Mouse (Mus musculus) adrenal gland, adult 8-10 months (tissue): ENCODE measurements around the gene Adck2. TPM values are rescaled to one million over a fixed set of nuclear protein-coding genes. Genes with fewer than 3 reads are reported as not detected.

Source experiments
- DNase-seq: peaks from one replicate; pipeline ENCODE4 v3.0.0; 2022
- total RNA-seq, 4 experiments: library from RNA; stranded (reverse); gene quantifications; 2 replicates each; pipeline ENCODE4 v1.2.4; 2022

Gene Adck2
- total RNA-seq: 10 to 100 TPM; 22.2 to 38.8 (median 34.5) TPM

- DNase-seq: peak; percentile 75
Observed at GRCm38 (mm10) chr6:39573791-39574554, at the start of gene Adck2. TSS of gene Adck2 (plus strand) at chr6:39573873.

- DNase-seq: no peak
Observed at GRCm38 (mm10) chr6:39526797-39527196, 46.9 kb upstream of the Adck2 start.

DNA sequence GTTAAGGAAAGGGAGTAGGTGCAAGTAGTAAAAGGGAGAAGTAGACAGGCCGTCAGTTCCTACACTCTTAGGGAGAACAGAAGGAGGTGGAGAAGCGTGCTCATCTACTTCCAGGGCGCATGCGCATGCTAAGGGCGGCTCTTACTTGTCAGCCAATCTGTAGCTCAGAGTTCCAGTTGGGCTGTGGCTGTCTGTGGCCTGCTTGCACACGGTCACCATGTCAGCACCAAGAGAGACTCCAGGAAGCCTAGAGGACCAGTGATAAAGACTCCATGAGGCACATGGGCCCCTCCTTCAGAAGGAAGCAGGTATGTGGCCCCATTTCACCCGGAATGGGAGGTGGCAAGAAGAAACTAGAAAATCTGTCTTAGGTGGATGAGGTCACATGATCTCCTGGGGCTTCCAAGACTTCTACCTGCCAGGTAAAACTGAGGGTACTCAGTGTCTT is 46.3 kb upstream of the Adck2 start:
- DNase-seq: no peak

DNA sequence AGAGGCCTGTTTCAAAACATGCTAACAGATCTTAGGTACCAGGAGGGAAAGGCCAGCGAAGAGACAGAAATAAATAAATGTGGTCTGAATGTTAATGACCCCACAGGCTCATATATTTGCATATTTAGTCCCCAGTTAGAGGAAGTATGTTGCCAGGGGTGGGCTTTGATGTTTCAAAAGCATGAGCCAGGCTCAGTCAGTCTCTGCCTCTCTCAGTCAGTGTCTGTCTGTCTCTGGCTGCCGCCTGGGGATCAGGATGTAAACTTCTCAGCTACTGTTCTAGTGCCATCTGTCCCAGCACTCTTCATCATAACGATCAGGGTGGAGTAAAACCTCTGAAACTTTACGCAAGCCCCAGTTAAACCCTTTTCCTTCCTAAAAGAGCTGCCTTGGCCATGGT is 45.9 kb upstream of the Adck2 start:
- DNase-seq: no peak

- DNase-seq: no peak
Observed at GRCm38 (mm10) chr6:39528671-39529535, 44.8 kb upstream of the Adck2 start.

DNA sequence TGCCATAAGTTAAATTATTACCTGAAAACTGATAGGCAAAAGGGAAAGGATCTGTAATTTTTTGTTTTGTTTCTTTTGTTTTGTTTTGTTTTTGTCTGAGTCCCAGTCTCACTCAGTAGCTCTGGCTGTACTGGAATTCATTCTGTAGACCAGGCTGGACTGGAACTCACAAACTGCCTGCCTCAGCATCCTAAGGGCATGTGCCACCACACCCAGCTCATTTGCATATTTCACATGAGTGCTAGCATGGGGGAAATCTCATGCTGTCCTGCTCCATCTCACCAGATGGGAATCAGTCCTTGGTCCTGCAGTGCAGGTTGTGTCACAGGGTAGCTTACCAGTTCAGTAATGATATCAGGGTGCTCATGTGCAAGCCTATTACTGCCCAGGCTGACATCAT is 38.7 kb upstream of the Adck2 start:
- DNase-seq: no peak

DNA sequence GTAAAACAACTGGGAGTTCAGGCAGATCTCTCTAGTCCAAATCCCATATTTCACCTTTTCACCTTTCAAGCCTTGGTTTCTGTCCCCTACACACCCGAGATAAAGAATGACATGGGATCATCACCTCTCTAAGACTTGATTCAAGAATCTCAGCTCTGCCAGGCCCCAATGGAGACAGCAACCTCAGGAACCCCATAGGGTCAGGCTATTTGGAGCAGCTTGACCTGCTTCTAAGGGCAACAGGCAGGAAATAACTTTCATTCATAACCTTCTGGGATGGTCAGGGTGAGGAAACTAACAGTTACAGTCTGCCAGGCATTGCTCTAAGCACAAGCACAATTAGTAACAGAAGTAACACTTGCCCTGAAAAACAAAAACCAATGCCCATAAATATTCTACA is 37.1 kb upstream of the Adck2 start:
- no peak for DNase-seq

DNA sequence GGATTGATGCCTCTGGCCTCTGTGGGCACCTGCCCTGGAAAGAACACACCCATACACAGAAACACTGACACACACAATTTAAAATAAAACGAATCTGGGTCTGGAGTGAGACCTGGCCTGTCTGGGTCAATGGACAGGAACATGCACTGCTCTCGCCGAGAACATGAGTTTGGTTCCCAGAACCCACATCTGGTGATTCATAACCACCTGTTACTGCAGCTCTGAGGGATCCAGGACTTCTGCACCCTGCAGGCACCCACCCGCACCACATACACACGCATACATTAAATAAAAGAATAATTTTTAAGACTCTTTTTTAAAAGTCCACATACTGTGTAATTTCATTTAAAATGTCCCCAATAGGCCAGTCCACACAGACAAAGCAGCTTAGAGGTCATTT is 36.4 kb upstream of the Adck2 start:
- DNase-seq: no peak

- no peak for DNase-seq
Observed at GRCm38 (mm10) chr6:39538227-39538626, 35.4 kb upstream of the Adck2 start.

DNA sequence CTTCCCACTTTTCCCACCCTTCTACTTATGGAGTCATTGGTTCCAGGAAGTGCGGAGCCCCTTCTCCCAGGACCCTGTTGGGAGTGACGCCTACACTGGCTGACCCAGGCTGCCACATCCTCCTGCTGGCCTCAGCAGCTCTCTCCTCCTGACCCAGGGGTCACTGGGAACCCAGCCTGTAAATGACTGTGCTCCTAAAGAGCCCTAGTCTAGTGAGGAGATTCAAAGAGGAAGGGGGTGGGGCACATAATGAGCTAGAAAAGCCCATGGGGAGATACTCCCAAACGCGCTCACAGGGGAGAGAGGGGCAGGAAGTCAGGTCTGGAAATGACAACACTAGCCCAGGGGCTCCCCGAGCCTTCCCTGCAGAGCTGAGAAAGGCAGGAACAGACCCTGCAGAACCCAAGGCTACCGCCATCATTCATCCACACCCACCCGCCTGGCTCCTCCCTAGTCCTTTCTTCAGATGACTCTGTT is 34.0 kb upstream of the Adck2 start:
- no peak for DNase-seq

GRCm38 (mm10) chr6:39540563-39540962 is 33.1 kb upstream of the Adck2 start:
- DNase-seq: no peak

- DNase-seq: peak; percentile 56
Observed at GRCm38 (mm10) chr6:39542631-39543597, 30.8 kb upstream of the Adck2 start.

DNA sequence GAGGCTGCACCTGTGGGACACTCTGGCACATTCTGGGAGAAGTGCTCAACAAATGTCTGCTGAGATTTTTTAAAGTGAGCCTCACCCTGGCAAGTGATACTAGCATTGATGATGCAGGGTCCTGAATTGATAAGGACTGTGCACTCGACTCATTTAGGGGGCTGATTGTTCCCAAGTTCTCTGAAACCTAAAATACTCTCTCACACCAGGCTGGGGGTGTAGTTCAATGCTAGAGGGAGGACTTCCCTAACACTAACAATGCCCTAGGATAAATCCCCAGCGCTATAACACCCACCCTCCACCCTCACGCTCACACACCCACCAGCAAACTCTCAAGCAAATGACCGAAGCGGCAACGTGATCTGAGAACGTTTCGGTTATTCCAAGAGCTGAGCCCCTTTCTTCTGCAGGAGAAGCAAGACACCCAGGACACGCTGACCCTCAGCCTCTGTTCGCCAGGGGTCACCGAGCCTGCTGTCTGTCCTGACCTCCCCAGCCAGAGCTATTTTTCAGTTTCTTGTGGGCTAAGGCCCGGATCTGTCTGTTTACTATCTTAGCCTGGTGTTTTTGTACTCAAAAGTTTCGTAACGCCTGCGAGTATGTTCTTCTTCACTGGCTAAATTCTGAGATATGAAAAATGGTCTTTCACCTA is 29.8 kb upstream of the Adck2 start:
- DNase-seq: no peak

DNA sequence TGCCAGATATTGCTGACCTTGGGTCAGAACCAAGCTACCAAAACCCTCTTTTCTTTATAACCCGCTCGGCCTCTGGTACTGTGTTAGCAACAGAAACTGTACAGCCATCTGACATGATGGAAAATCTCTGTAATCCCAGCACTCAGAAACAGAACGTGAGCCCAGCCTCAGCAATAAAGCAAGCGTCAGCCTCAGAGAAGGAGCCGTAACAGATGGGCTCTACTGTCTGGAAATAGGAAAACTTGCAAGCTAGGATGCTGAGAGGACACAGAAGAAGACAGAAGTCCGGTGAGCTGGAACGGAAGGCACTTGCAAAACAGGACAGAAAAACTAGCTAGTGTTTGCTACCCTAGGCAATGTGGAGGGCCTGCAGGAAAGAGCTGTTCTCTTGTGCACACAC is 28.2 kb upstream of the Adck2 start:
- DNase-seq: no peak

- no peak for DNase-seq
Observed at GRCm38 (mm10) chr6:39548030-39548429, 25.6 kb upstream of the Adck2 start.

DNA sequence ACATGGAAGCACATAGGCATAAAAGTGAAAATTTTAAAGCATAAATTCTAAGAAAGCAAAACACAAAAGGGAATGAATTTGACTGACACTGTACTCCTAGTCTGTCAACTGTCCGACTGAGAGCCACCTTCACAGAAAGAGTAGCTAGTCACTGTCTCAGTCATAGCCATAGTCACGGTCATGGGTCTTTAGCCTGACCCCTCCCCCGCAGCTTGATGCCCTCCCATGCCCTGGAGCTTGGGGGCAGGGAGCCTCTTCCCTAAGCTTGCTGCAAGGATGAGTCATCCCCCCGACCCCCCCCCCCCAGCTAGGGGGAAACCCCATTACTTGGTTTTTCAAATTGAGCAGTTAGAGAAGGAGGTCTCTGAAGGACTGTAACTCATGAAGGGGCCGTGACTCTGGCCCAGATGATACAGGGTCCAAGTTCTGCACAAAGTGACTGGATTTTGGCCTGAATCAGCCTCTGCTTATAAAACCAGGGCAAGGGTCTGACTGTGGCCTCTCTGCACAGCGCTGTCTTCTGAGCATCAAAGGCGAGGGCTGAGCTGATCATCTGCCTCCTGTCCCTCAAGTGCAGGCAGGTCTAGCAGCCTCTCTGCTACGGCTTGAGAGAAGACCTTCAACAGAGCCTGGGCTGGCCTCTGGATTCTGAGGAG is 21.6 kb upstream of the Adck2 start:
- DNase-seq: no peak

DNA sequence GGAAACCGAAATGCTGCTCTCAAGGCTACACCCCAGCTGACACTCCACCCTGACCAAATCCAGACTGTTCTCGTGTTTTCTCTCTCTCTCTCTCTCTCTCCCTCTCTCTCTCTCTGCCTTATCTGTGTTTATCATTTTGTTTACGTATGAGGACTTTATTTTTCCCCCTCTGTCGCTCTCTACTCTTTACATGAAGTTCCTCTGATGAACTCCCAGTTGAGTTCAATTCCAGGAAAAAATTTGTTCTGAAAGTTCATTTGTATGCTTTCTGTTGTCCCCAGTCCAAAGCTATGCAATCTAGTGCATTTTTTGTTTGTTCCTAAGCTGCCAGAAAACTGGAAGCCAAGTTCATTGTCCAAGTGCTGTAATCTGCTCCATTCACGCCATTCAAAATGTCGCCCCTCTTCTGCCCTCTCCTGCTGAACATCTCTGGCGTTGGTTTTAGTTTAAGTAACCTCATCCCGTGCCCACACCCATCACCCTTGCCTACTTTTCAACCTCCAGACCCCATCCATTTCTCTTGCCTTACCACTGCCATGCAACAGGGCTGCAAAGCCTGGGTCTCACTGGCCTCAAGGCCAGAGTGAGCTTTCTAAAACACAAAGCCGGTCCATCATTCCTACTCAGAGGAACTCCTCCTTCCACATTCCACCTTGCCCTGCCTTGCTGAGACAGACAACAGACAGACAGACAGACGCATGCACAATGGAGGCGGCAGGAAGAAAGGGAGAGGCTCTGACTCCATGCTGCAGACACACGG is 18.6 kb upstream of the Adck2 start:
- no peak for DNase-seq

GRCm38 (mm10) chr6:39555648-39555945 is 18.1 kb upstream of the Adck2 start:
- no peak for DNase-seq

GRCm38 (mm10) chr6:39556900-39557659 is 16.6 kb upstream of the Adck2 start:
- no peak for DNase-seq

DNA sequence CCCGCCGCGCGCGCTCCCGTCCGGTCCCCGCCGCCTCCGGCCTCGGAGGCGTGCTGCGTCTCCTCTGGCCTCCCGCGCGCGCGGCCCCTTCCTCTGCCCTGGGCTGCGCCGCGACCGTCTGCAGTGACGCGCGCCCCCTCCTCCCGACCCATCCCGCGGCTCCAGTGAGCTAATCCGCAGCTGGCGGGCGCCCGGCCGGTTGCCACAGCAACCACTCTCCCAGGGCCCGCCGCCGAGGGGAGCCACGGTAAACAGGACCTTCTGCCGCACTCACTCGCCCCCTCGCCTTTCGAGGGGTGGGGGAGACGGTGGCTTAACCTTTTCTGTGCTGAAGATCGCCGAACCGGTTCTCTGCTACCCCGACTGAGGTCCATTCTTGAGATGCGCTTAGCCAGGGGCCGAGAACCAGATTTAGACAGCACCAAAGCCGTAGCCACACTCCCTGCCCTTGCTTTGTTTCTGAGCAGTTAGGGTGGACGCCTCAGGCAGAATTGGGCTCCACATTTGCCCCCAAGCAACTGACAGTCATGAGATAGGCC is 15.9 kb upstream of the Adck2 start, which contains the start of gene Dennd2a:
Dennd2a (minus strand) TSS at position 145 of the 539 bp plus-strand sequence.
- DNase-seq: peak; percentile 35
